Mouse (Mus musculus) forebrain, embryonic 11.5 days (tissue): ENCODE measurements around the gene Ipo11. TPM values are rescaled to one million over a fixed set of nuclear protein-coding genes. Genes with fewer than 3 reads are reported as not detected.

Experiments used
- ATAC-seq: fragments of 200-750 bp; cut with Nextera tagmentation; replicated peaks from 2 replicates; pipeline ENCODE4 v1.8.0; 2017; ENCODE audit warnings: moderate TSS enrichment; ENCODE audit not compliant: low FRiP score
- DNase-seq: peaks from one replicate; pipeline ENCODE4 v3.0.0-alpha.2; 2017; ENCODE audit warnings: low spot score
- H3K27ac ChIP-seq: fragments of 300-500 bp; sonication (generic); 2 replicates; pipeline ENCODE4 v1.5.1; 2014; ENCODE audit warnings: low read depth, low read length
- H3K27me3 ChIP-seq: fragments of 300-500 bp; sonication (generic); 2 replicates; pipeline ENCODE4 v1.6.1; 2014; ENCODE audit warnings: mild to moderate bottlenecking, low read length, mixed read lengths; ENCODE audit not compliant: control insufficient read depth, insufficient read depth
- H3K36me3 ChIP-seq: fragments of 300-500 bp; sonication (generic); 2 replicates; pipeline ENCODE4 v1.6.1; 2014; ENCODE audit warnings: mild to moderate bottlenecking, low read length, moderate library complexity, mixed read lengths; ENCODE audit not compliant: control insufficient read depth, insufficient read depth
- H3K4me1 ChIP-seq: fragments of 300-500 bp; sonication (generic); replicated peaks from 2 replicates; pipeline ENCODE4 v1.6.1; 2014; ENCODE audit warnings: low read length, mixed read lengths; ENCODE audit not compliant: control insufficient read depth, insufficient read depth
- H3K4me2 ChIP-seq: fragments of 300-500 bp; sonication (generic); 2 replicates; pipeline ENCODE4 v1.6.1; 2014; ENCODE audit warnings: low read depth, mild to moderate bottlenecking, low read length, moderate library complexity, mixed read lengths; ENCODE audit not compliant: severe bottlenecking
- H3K4me3 ChIP-seq: fragments of 300-500 bp; sonication (generic); 2 replicates; pipeline ENCODE4 v1.5.1; 2014; ENCODE audit warnings: low read depth, low read length
- H3K9ac ChIP-seq: fragments of 300-500 bp; sonication (generic); 2 replicates; pipeline ENCODE4 v1.6.1; 2014; ENCODE audit warnings: low read length
- H3K9me3 ChIP-seq: fragments of 300-500 bp; sonication (generic); 2 replicates; pipeline ENCODE4 v1.6.1; 2016; ENCODE audit warnings: low read length, mixed read lengths; ENCODE audit not compliant: control insufficient read depth
- WGBS: fragments of 180-500 bp; shearing (Covaris S2); extraction: QIAGEN DNeasy Blood & Tissue Kit; methylation state at CpG from one replicate; pipeline ENCODE4 v1.1.7; 2014; 5-methylcytosine and 5-hydroxymethylcytosine counted together
- polyA plus RNA-seq: library from polyadenylated mRNA; unstranded; fragments of >200 nt; fragmentation: Nextera tagmentation; extraction: Ambion mirVana; gene quantifications from 2 replicates; pipeline ENCODE4 v1.2.1, GENCODE M21; 2014

Ipo11 gene
- polyA plus RNA-seq, 1 experiment from 2014 or later = 92.9 TPM

DNA sequence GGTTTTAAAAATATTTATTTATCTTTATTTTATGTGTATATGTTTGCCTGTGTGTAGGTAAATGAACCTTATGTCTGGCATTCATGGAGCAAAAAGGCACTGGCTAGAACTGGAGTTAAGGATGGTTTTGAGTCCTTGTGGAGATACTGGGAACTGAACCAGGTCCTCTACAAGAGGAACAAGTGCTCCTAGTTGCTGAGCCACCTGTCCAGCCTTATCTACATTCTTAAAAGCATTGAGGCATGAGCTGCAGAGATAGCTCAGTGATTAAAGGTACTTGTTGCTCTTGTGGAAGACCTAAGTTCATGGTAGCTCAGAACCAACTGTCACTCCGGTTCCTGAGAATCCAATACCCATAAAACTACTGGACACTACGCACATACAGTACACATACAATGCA, 49.4 kb downstream of the Ipo11 start:
- WGBS = 94% methylated on average over 2 of the region's 2 CpGs

DNA sequence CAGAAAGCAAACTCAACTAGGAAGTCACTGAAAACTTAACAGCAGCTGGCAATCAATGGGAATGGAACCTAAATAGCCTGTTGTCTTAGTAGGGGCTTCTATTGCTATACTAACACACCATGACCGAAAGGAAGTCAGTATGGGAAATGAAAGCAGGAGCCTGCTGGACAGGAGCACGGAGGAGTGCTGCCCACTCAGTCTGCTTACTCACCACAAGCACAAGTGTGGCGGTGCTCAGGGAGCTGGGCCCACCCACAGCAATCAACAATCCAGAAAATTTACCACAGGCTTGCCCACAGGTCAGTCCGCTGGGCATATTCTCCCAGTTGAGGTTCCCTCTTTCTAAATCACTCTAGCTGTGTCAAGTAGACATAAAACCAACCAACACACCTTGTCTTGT, 52.5 kb downstream of the Ipo11 start:
- WGBS = 92% methylated on average over 4 of the region's 4 CpGs
- ATAC-seq (no peak), DNase-seq (no peak)
- H3K27me3 ChIP-seq = no peaks in the 10 kb centered on the region
- no peak overlapping the region for H3K4me2 ChIP-seq
- H3K9ac ChIP-seq = no peak overlapping the region
- H3K9me3 ChIP-seq = no peaks in the 10 kb centered on the region
- H3K4me1 ChIP-seq = no peaks in the 10 kb centered on the region
- no peaks in the 10 kb centered on the region; the same call in 1 of the 2 replicates for H3K36me3 ChIP-seq
- no peak overlapping the region for H3K27ac ChIP-seq
- H3K4me3 ChIP-seq = no peak overlapping the region

More for the DNA sequence above, 49.4 kb downstream of the Ipo11 start:
- Histone ChIP-seq H3K4me3 (no peak overlapping the region), H3K27ac (no peak overlapping the region), H3K27me3 (no peaks in the 10 kb centered on the region), H3K4me1 (no peaks in the 10 kb centered on the region), H3K9ac (no peak overlapping the region), H3K4me2 (no peak overlapping the region), H3K9me3 (no peaks in the 10 kb centered on the region), H3K36me3 (no peaks in the 10 kb centered on the region)
- ATAC-seq (no peak), DNase-seq (no peak)

GRCm38 (mm10) chr13:106876278-106876677, 60.5 kb downstream of the Ipo11 start:
- Histone ChIP-seq H3K9me3 (no peaks in the 10 kb centered on the region), H3K27ac (no peak overlapping the region), H3K4me3 (no peak overlapping the region), H3K27me3 (no peaks in the 10 kb centered on the region), H3K4me1 (no peaks in the 10 kb centered on the region), H3K9ac (no peak overlapping the region), H3K4me2 (no peak overlapping the region), H3K36me3 (no peaks in the 10 kb centered on the region; the same call in 1 of the 2 replicates)
- WGBS = 100% methylated on average over 1 of the region's 1 CpGs
- no peak for DNase-seq
- no peak for ATAC-seq

- Histone ChIP-seq H3K36me3 (peaks cover 8% of the 10 kb centered on the region), H3K27ac (no peak overlapping the region), H3K9me3 (no peaks in the 10 kb centered on the region), H3K4me3 (no peak overlapping the region), H3K9ac (no peak overlapping the region), H3K27me3 (no peaks in the 10 kb centered on the region), H3K4me1 (no peaks in the 10 kb centered on the region), H3K4me2 (no peak overlapping the region)
- no peak for ATAC-seq
- DNase-seq = no peak
- WGBS = 89% methylated on average over 2 of the region's 2 CpGs
Measured at GRCm38 (mm10) chr13:106865547-106865946, 71.2 kb downstream of the Ipo11 start.

DNA sequence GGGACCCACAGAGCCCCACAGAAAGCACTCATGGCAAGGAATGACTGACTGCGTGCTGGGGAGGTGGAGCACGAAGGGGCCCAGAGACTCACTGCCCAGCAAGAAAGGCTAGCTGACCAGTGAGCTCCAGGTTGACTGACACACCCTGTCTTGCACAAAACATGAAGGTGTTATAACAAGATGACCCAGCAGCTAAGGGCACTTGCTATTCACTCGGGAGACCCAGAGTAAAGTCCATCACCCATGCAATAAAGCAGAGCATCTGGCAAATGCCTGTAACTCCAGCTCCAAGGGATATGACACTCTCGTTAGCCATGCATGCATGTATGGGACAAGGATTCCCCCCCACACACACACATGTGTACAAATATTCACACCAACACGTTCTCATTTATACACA, 78.0 kb downstream of the Ipo11 start:
- 88% methylated on average over 5 of the region's 5 CpGs for WGBS
- Histone ChIP-seq H3K4me3 (no peak overlapping the region), H3K4me1 (no peaks in the 10 kb centered on the region), H3K27ac (no peak overlapping the region), H3K9ac (no peak overlapping the region), H3K27me3 (no peaks in the 10 kb centered on the region), H3K9me3 (no peaks in the 10 kb centered on the region), H3K36me3 (no peaks in the 10 kb centered on the region), H3K4me2 (no peak overlapping the region)
- no peak for ATAC-seq
- no peak for DNase-seq

DNA sequence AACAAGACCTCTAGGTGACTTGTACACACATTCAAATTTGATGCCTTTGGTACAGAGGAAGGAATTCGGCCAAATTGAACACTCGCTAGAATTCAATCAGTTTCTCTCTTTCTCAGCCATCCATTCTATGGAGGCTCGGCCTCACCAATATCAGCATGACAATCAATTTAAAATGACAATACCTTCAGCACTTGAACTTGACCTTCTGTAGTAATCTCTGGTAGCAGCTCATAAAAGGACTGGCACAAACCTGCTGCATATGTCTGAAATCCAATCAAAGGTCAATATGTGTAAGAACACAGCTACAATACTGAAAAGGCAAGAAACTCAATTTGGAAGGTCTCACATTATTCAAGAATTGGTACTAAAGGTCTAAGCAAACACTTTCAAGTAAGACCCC, 80.2 kb downstream of the Ipo11 start:
- 85% methylated on average over 3 of the region's 3 CpGs for WGBS
- Histone ChIP-seq H3K4me3 (no peak overlapping the region), H3K27ac (no peak overlapping the region), H3K27me3 (no peaks in the 10 kb centered on the region), H3K9ac (no peak overlapping the region), H3K36me3 (no peaks in the 10 kb centered on the region), H3K4me1 (no peaks in the 10 kb centered on the region), H3K4me2 (no peak overlapping the region), H3K9me3 (no peaks in the 10 kb centered on the region)
- ATAC-seq (no peak), DNase-seq (no peak)

GRCm38 (mm10) chr13:106847534-106847933, 89.2 kb downstream of the Ipo11 start:
- DNase-seq = no peak
- Histone ChIP-seq H3K27me3 (no peaks in the 10 kb centered on the region), H3K27ac (no peak overlapping the region), H3K4me3 (no peak overlapping the region), H3K4me2 (no peak overlapping the region), H3K9me3 (no peaks in the 10 kb centered on the region), H3K36me3 (no peaks in the 10 kb centered on the region), H3K9ac (no peak overlapping the region), H3K4me1 (no peaks in the 10 kb centered on the region)
- ATAC-seq = no peak

- H3K36me3 ChIP-seq = no peaks in the 10 kb centered on the region
- no peak for ATAC-seq
- no peak for DNase-seq
Measured at GRCm38 (mm10) chr13:106844928-106845327, 91.8 kb downstream of the Ipo11 start.

GRCm38 (mm10) chr13:106842542-106842941, 94.2 kb downstream of the Ipo11 start:
- 92% methylated on average over 4 of the region's 4 CpGs for WGBS

More at GRCm38 (mm10) chr13:106844928-106845327, 91.8 kb downstream of the Ipo11 start:
- Histone ChIP-seq H3K4me1 (no peaks in the 10 kb centered on the region), H3K9me3 (no peaks in the 10 kb centered on the region), H3K4me2 (no peak overlapping the region), H3K27ac (no peak overlapping the region), H3K27me3 (no peaks in the 10 kb centered on the region), H3K4me3 (no peak overlapping the region), H3K9ac (no peak overlapping the region)
- WGBS = 91% methylated on average over 3 of the region's 3 CpGs

More at GRCm38 (mm10) chr13:106842542-106842941, 94.2 kb downstream of the Ipo11 start:
- no peak for ATAC-seq
- no peak overlapping the region for H3K9ac ChIP-seq
- no peak overlapping the region for H3K27ac ChIP-seq
- 0 out of 2 replicates have a peak, but pooled peaks cover 3% of the 10 kb centered on the region for H3K36me3 ChIP-seq
- no peaks in the 10 kb centered on the region for H3K27me3 ChIP-seq
- no peaks in the 10 kb centered on the region for H3K4me1 ChIP-seq
- DNase-seq = no peak
- H3K4me2 ChIP-seq = no peak overlapping the region
- H3K4me3 ChIP-seq = no peak overlapping the region
- H3K9me3 ChIP-seq = no peaks in the 10 kb centered on the region
